Mouse (Mus musculus) heart, embryonic 15.5 days (tissue): ENCODE results near the gene Anp32e. TPM values are rescaled to one million over a fixed set of nuclear protein-coding genes. Genes with fewer than 3 reads are reported as not detected.
A peak's percentile ranks its signal among the peaks of the same experiment; 100 is the strongest.

Experiments
- ATAC-seq: fragments of 200-750 bp; cut with Nextera tagmentation; replicated peaks from 2 replicates; pipeline ENCODE4 v1.8.0; 2017; ENCODE audit warnings: low read depth, moderate TSS enrichment; ENCODE audit not compliant: insufficient number of reproducible peaks, insufficient read depth, low FRiP score
- H3K27ac ChIP-seq: fragments of 300-500 bp; sonication (generic); 2 replicates; pipeline ENCODE4 v1.5.1; 2015; ENCODE audit warnings: mild to moderate bottlenecking, inconsistent platforms
- H3K27me3 ChIP-seq: fragments of 300-500 bp; sonication (generic); 2 replicates; pipeline ENCODE4 v1.6.1; 2015; ENCODE audit warnings: inconsistent platforms
- H3K36me3 ChIP-seq: fragments of 300-500 bp; sonication (generic); 2 replicates; pipeline ENCODE4 v1.6.1; 2015; ENCODE audit warnings: mild to moderate bottlenecking, inconsistent platforms
- H3K4me1 ChIP-seq: fragments of 300-500 bp; sonication (generic); replicated peaks from 2 replicates; pipeline ENCODE4 v1.6.1; 2015; ENCODE audit warnings: inconsistent platforms
- H3K4me2 ChIP-seq: fragments of 300-500 bp; sonication (generic); 2 replicates; pipeline ENCODE4 v1.6.1; 2015; ENCODE audit warnings: inconsistent platforms, mild to moderate bottlenecking, moderate library complexity
- H3K4me3 ChIP-seq: fragments of 300-500 bp; sonication (generic); 2 replicates; pipeline ENCODE4 v1.5.1; 2015; ENCODE audit warnings: mild to moderate bottlenecking, inconsistent platforms
- H3K9ac ChIP-seq: fragments of 300-500 bp; sonication (generic); 2 replicates; pipeline ENCODE4 v1.6.1; 2015; ENCODE audit warnings: mild to moderate bottlenecking, inconsistent platforms
- H3K9me3 ChIP-seq: fragments of 300-500 bp; sonication (generic); replicated peaks from 2 replicates; pipeline ENCODE4 v1.6.1; 2016; ENCODE audit warnings: inconsistent platforms
- WGBS: fragments of 180-500 bp; shearing (Covaris S2); methylation state at CpG from one replicate; pipeline ENCODE4 v1.1.7; 2015; ENCODE audit warnings: mixed read lengths; 5-methylcytosine and 5-hydroxymethylcytosine counted together
- polyA plus RNA-seq: library from polyadenylated mRNA; unstranded; fragments of >200 nt; fragmentation: Nextera tagmentation; extraction: Ambion mirVana; gene quantifications from 2 replicates; pipeline ENCODE4 v1.2.1, GENCODE M21; 2015

The Anp32e gene
- 183 and 187 TPM in 2 replicates for polyA plus RNA-seq

DNA sequence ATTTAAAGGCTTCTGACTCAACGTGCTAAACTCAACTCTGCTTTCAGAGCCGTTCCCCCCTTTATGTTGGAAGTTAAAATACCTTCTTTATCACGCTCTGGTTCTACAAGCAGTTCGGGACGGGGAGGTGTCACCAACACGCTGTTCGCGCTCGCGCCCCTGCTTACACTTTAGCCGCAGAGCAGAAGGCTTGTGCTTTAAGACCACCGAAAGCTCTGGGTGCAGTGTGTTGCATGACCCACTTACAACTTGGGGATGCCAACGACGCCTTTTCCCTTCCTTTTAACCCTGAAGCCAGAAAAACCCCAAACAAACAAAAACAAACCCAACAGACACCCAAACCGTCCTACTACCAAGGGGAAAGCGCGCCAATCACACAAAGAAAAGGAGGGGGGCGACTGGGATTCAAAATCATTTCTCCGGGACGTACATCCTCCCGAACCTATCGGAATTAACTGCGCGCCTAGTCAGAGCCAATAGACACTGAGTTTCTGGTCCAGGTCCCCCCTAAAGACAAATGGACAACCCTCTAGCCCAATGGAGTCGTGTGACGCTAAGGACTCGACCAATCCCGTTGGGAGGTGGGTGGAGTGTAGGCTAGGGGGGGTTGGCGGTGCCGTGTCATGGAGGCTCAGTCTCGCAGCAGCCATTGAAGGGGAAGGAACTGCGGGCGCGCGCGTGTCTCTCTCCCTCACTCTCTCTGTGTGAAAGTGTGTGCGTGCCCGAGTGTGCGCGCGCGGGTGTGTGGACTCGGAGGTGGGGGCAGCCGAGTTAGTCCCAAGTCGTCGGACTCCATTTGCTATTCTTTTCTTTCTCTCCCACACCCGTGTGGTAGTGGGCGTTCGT lies at the start of gene Anp32e:
TSS of gene Anp32e (plus strand) at position 589 of the 846 bp plus-strand sequence.
- Histone ChIP-seq H3K9ac (peak within 1 kb of the TSS; percentile 99), H3K4me3 (peak within 1 kb of the TSS; percentile 94), H3K4me1 (peaks cover 15% of the 10 kb centered on the region), H3K4me2 (peak within 1 kb of the TSS; percentile 80), H3K9me3 (no peaks in the 10 kb centered on the region), H3K27ac (peak within 1 kb of the TSS; percentile 93), H3K36me3 (peaks cover 3% of the 10 kb centered on the region), H3K27me3 (no peaks in the 10 kb centered on the region)
- under 1% methylated on average over 49 of the region's 49 CpGs for WGBS
- peak; percentile 100 for ATAC-seq

DNA sequence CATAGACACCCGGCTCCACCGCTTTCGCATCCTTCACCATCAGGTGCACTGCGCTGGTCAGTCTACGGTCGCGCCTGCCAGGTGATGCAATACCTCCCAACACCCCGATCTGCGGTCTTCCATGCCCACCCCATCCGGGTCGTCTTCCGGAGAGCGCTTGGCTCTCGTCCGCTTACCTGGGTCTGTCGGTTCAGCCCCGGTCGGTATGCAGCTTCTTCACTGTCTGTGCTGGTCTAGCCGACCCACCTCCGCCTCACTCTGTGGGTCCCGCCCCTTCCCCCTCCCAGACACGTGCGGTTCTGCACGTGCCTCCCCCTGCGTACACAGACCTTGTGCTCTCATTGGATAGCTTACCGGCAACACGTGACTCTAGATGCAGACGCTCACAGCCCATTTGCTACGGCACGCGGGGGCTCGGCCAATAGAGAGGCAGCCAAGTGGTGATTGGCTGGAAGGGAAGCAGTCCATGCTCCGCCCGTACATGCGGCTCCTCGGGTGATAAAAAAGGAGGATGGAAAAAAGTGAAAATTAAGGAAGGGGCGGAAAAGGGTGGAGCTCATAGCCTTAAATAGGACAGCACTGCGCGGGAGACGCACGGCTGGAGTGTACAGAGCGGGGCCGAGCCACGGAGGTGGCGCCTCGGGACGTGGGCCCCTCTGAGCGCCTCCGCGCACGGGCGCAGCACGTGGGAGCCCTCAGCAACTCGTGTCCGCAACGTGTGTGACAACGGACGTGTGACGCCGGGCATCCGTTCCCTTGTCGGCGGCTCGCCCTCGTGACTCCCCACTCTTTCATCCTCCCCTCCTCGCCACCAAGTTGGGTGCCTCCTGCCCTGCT lies 46.8 kb upstream of the Anp32e start, which contains the start of gene Ciart:
TSS of gene Ciart (minus strand) at position 273 of the 837 bp plus-strand sequence.
- H3K9ac ChIP-seq = peak within 1 kb of the TSS; percentile 43
- peak within 1 kb of the TSS; percentile 99 for H3K4me2 ChIP-seq
- under 1% methylated on average over 61 of the region's 66 CpGs for WGBS
- H3K4me3 ChIP-seq = peak within 1 kb of the TSS; percentile 56
- no peaks in the 10 kb centered on the region for H3K27me3 ChIP-seq
- H3K36me3 ChIP-seq = peaks cover 12% of the 10 kb centered on the region; the same call in 1 of the 2 replicates
- peaks cover 17% of the 10 kb centered on the region for H3K4me1 ChIP-seq
- ATAC-seq = peak; percentile 98
- peak within 1 kb of the TSS; percentile 52 for H3K27ac ChIP-seq
- H3K9me3 ChIP-seq = no peaks in the 10 kb centered on the region

DNA sequence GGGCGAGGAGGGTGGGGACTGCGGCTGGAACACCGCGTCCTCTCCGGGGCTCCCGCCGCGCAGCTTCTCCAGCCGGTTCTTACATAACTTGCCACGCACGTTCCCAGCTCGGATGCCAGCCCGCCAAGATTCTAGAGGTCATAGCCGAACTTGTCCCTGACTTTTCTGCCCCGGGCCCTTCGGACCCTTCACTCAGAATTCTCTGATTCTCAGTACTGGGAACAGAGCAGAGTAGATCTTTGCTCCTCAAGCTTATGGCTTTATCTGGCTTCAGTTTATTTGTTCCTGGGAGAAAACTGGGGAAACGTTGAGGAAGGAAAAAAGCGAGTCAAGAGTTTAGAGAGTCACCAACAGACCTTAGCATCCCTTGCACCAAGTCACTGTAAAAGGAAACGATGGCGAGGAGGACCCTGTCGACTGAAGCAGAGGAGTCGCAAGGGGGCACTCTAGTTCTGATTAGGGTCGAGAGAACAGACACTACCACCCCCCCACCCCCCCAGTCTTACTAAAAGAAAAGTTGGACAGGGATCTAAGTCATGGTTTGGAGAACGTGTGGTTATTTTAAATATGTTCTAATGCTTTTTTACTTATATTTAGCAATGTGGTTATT lies 46.1 kb upstream of the Anp32e start:
- no peaks in the 10 kb centered on the region for H3K27me3 ChIP-seq
- 1% methylated on average over 24 of the region's 24 CpGs for WGBS
- ATAC-seq = no peak; the same call in 1 of the 2 replicates
- H3K4me1 ChIP-seq = peaks cover 17% of the 10 kb centered on the region
- peak overlapping the region; percentile 52 for H3K27ac ChIP-seq
- peak overlapping the region; percentile 99 for H3K4me2 ChIP-seq
- no peaks in the 10 kb centered on the region for H3K9me3 ChIP-seq
- H3K9ac ChIP-seq = peak overlapping the region; percentile 43
- peaks cover 12% of the 10 kb centered on the region; the same call in 1 of the 2 replicates for H3K36me3 ChIP-seq
- H3K4me3 ChIP-seq = peak overlapping the region; percentile 56

DNA sequence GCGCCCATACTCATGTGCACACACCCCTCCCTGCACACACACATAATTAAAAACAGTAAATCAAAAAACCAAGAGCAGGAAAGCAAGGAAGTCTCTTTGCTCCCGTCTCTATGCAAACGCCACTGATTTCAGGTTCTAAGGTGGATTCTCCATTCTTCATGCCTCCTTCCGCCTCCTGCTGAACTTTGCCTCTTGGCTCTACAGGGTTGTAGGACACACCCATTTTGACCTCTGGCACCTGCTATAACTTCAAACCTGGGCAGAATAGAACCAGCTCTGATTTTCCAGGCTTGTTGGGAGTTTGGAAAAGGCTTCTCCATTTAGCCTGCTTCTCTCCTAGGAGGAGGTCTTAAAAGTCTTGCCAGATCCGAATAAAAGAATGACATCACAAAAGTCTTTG lies 44.6 kb upstream of the Anp32e start:
- Histone ChIP-seq H3K4me2 (no peak overlapping the region), H3K27ac (no peak overlapping the region), H3K27me3 (no peaks in the 10 kb centered on the region), H3K36me3 (peaks cover 17% of the 10 kb centered on the region), H3K9ac (no peak overlapping the region), H3K4me3 (no peak overlapping the region), H3K9me3 (no peaks in the 10 kb centered on the region), H3K4me1 (peaks cover 17% of the 10 kb centered on the region)
- no peak for ATAC-seq
- 79% methylated on average over 5 of the region's 5 CpGs for WGBS

DNA sequence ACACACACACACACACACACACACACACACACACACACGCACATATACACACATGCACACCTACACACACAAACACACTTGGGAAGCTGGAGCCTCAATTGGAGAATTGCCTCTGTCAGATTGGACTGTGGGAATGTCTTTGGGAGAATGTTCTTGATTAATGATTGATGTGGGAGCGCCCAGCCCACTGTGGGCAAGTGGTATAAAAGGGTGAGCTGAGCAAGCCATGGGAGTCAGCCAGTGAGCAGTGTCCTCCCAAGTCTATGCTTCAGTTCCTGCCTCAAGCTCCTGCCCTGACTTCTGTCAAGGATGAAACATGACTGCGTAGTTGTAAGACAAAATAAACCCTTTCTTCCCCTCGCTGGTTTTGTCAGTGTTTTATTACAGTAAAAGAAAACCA lies 41.5 kb upstream of the Anp32e start:
- no peaks in the 10 kb centered on the region for H3K9me3 ChIP-seq
- H3K36me3 ChIP-seq = peaks cover 17% of the 10 kb centered on the region
- no peak overlapping the region for H3K9ac ChIP-seq
- H3K27ac ChIP-seq = no peak overlapping the region
- no peak overlapping the region for H3K4me2 ChIP-seq
- H3K4me3 ChIP-seq = no peak overlapping the region
- no peaks in the 10 kb centered on the region for H3K27me3 ChIP-seq
- H3K4me1 ChIP-seq = peaks cover 26% of the 10 kb centered on the region
- ATAC-seq = no peak
- WGBS = 79% methylated on average over 4 of the region's 4 CpGs

DNA sequence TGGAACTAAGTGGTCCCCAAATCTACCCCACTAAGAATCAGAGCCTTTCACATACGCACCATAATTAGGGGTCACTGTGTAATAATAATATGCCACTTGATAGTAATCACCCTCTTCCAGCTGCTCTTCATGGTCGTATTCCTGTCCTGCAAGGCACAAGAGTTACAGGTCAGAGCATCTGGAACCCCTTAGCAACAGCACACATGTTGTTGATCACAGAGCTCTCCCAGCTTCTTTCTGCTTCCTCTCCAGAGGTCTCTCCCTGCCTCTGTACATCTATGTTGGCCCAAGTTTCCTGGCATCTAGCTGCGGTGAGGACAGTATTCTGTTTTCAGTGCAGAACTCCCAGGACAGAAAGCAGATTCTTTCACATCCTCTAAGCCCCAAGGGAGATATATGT lies 39.4 kb upstream of the Anp32e start:
- no peak overlapping the region for H3K4me2 ChIP-seq
- no peaks in the 10 kb centered on the region for H3K9me3 ChIP-seq
- WGBS = 71% methylated on average over 3 of the region's 3 CpGs

DNA sequence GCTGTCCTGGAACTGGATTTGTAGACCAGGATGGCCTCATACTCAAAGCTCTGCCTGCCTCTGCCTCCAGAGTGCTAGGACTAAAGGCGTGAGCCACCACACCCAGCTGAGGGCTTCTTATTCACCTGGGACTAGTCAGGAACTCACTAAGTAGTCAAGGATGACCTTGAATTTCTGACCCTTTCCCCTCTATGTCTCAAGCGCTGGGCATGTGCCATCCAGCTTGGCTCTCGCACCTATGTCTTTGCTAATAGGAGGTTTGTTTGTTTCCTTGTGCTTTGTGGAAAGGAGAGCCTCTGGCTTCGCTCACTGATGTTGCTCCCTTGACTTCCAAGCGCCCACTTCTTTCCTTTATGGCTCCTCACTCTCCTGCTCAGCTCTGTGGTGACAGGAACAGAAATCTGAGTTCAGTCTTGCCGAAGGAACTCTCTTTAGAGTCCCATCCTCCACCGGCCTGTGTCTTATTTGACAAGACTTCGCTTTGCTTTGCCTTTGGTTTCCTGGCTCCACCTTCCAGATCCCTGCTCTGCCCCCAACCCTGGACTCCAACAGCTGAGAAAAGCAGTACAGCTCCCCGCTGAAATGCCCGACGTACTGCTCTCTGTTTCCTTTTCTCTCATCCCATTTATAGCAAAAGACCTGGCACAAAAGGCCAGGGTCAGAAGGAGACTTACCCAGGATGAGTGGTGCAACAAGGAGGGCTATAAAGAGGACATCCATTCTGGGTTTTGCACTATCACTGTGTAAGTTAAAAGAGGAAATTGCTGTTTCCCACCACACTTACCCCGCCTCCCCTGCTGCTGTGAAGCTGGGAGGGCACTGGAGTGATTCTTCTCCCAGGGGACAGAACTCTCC lies 37.6 kb upstream of the Anp32e start, which contains the start of gene BC028528:
TSS of gene BC028528 (minus strand) at position 795 of the 855 bp plus-strand sequence.
- ATAC-seq = peak; percentile 25; the same call in 1 of the 2 replicates
- H3K27me3 ChIP-seq = no peaks in the 10 kb centered on the region
- H3K4me3 ChIP-seq = peak within 1 kb of the TSS; percentile 40
- H3K9me3 ChIP-seq = no peaks in the 10 kb centered on the region
- H3K4me1 ChIP-seq = peaks cover 38% of the 10 kb centered on the region
- peak within 1 kb of the TSS; percentile 5 for H3K9ac ChIP-seq
- H3K27ac ChIP-seq = peak within 1 kb of the TSS; percentile 81
- peak within 1 kb of the TSS; percentile 67 for H3K4me2 ChIP-seq
- WGBS = 21% methylated on average over 12 of the region's 12 CpGs
- peaks cover 5% of the 10 kb centered on the region; the same call in 1 of the 2 replicates for H3K36me3 ChIP-seq

More for the DNA sequence above, 39.4 kb upstream of the Anp32e start:
- ATAC-seq = no peak
- no peak overlapping the region for H3K27ac ChIP-seq
- H3K4me1 ChIP-seq = peaks cover 29% of the 10 kb centered on the region
- no peaks in the 10 kb centered on the region for H3K27me3 ChIP-seq
- H3K4me3 ChIP-seq = no peak overlapping the region
- peaks cover 10% of the 10 kb centered on the region for H3K36me3 ChIP-seq
- no peak overlapping the region for H3K9ac ChIP-seq

DNA sequence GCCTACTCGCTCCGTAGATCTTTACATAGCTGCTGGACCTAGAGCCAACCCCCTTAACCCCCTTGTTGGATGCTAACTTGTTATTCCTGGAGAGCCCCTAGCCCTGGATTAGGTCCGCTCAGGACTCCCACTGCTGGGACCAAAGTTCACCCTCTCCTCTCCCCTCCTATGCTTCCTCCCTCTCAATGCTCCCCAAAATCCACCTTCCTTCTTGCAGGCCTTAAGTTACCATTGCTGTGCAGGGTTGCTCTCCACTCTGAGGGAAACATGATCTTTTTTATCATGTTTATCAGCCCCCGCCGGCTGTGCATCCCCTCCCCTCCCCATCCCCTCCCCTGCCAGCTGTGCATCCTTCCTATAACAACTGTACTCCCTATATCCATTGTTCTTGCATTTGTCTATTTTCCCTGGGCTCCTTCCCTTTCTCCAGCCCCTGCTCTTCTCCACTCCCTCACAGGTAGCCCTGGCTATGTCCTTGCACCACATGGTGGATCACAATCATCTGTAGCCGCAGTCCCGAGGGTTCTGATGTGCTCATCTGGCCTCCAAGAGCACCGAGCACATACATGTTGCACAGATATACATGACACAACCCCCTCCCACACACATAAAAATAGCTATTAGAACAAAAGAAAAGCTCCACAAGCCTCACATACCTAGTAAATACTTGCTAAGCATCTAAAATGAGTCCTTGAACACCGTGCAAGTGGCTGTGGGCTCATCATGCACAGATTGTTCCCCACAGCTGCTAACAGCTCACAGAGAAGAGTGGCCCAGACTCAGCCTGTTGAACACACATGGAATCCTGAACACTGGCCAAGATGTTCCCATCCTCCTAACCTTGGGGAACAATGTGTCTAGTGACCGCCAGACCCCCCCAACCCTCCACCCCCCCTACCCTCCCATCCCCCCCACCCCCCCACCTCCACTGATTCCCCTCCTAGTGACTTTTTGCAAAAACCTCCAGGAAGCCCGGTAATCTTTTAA lies 36.7 kb upstream of the Anp32e start:
- H3K9ac ChIP-seq = peak overlapping the region; percentile 5
- no peak; the same call in 1 of the 2 replicates for ATAC-seq
- H3K36me3 ChIP-seq = peaks cover 6% of the 10 kb centered on the region
- H3K27me3 ChIP-seq = no peaks in the 10 kb centered on the region
- H3K27ac ChIP-seq = peak overlapping the region; percentile 81
- H3K4me1 ChIP-seq = peaks cover 38% of the 10 kb centered on the region
- WGBS = 29% methylated on average over 11 of the region's 11 CpGs
- no peaks in the 10 kb centered on the region for H3K9me3 ChIP-seq
- peak overlapping the region; percentile 67 for H3K4me2 ChIP-seq
- H3K4me3 ChIP-seq = peak overlapping the region; percentile 40

DNA sequence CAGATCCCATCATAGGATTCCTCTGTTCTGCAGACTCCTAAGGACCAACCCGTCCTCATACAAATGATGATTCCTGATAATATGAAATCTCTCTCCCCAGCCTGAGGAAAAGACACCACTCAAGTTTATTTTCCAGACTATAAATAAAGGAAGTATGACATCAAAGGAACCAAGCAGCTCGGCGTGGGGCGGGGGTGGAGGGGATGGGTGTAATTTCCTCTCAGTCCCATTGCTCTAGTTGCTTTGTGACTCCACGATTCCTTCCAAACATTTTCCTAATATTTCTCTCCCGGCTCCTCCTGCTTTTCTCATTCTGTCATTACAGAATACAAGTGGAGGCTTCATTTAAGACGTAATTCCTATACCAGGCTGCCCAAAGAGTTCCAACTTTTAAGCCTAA lies 35.9 kb upstream of the Anp32e start:
- Histone ChIP-seq H3K36me3 (peaks cover 12% of the 10 kb centered on the region), H3K27ac (peak overlapping the region; percentile 81), H3K4me1 (peaks cover 38% of the 10 kb centered on the region), H3K27me3 (no peaks in the 10 kb centered on the region), H3K9me3 (no peaks in the 10 kb centered on the region), H3K4me3 (peak overlapping the region; percentile 62), H3K4me2 (peak overlapping the region; percentile 67), H3K9ac (0 out of 2 replicates have a peak overlapping the region, but pooled peaks have one; percentile 20)
- ATAC-seq = no peak
- 16% methylated on average over 7 of the region's 7 CpGs for WGBS
